Mouse (Mus musculus) adrenal gland, postnatal 14 days (tissue): ENCODE results near the gene Kitl. TPM values are rescaled to one million over a fixed set of nuclear protein-coding genes. Genes with fewer than 3 reads are reported as not detected.

Source experiments
- DNase-seq: peaks from one replicate; pipeline ENCODE4 v3.0.0; 2021; ENCODE audit warnings: mixed read lengths
- total RNA-seq: library from RNA; stranded (reverse); gene quantifications from 2 replicates; pipeline ENCODE4 v1.2.3, GENCODE M21; 2021

Gene Kitl
- total RNA-seq, 1 experiment from 2014 or later = 62.6 TPM

DNA sequence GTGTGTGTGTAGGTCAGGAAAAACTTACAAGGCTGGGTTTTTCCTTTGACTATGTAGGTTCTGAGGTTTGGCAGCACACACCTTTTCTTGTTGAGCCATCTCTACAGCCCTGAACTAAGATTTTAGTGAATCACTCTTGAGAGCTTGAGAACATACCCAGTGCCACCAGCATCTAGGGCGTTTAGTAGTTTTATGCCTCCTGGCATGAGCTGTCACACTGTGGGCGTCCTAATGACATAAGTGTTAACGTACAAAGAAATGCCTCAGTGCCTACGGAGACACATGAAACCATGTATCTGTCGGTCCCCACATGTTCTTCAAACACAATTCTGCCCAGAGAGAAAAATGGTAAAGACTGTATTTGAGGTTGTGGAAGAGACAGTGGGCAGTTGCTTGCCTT lies 15.0 kb downstream of the Kitl start:
- no peak for DNase-seq

DNA sequence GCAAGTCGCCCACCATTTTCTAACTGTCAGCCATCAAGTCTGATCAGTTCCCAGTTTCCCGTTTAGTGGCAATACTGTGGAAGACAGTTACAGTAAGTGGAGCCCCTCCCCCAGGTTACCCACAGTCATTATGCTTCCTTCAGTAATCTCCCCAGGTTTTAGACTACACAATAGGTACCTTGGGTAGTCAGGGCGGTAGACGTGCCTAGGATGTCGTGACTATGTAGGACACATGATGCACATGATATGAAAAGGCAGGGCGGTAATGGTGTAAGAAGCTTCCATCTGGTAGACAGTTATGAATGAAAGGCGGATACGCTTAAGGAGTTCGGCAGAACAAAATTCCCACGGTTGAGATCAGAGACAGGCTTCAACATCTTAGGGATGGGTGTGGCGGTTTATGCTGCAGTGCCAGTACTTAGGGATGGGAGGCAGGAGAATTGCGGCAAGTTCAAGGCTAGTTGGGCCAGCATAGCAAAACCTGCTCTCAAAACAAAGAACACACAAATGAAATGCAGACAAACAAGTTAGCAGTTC lies 15.6 kb downstream of the Kitl start:
- DNase-seq = no peak

DNA sequence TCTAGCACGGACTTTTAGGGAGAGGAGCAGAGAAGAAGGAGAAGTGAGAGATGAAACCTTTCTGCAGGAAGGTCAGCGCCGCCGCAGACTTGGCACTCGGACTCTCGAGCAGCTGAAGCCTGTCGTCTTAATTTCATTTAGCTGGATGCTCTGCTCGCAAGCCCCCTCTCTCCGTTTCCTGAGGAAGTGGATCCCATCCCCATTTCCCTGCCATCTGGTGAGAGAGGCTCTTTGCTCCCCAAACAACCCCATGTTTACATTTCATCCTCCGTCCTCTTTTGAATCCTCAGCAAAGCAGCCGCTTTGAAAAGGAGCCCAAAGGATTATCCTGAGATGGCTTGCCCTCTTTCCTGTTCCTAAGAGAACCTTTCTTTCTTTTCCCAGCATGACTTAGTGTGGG lies 16.2 kb downstream of the Kitl start:
- no peak for DNase-seq

DNA sequence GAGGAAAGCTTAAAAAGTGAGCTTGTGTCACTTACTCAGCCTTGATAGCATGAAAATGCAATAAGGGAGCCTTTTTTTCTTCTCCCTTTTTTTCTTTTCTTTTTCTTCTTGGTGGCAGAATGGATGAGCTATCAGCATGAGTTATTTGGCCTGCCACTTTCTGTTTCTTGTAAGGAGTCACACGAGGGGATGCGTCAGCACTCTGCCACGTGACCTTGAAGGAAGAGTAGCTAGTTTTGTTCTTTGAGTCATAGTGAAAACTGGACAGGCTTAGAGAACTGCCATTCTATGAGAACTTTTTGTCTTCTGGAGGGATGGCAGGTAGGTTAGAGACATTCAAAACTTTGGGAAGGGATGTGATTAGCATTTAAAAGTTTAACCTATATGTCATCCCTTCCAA lies 17.1 kb downstream of the Kitl start:
- DNase-seq = peak; percentile 24

DNA sequence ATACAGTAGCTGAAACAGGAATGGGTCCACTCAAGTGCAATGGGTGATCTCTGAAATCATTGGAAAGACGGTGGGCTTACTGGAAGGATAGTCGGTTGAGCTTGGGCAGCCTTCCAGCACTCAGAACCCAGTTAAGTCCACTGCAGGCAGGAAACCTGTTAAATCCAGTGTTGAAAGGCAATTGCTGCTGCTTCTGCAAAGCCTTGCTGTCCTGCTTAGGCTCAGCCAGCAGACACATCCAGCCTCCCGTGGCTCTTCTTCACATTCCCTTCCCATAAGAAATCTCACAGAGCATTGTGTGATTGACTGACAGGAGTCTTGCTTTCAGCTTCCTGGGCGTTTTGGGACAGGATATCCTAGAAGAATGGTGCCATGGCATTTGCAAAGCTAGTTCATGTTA lies 20.6 kb downstream of the Kitl start:
- no peak for DNase-seq

DNA sequence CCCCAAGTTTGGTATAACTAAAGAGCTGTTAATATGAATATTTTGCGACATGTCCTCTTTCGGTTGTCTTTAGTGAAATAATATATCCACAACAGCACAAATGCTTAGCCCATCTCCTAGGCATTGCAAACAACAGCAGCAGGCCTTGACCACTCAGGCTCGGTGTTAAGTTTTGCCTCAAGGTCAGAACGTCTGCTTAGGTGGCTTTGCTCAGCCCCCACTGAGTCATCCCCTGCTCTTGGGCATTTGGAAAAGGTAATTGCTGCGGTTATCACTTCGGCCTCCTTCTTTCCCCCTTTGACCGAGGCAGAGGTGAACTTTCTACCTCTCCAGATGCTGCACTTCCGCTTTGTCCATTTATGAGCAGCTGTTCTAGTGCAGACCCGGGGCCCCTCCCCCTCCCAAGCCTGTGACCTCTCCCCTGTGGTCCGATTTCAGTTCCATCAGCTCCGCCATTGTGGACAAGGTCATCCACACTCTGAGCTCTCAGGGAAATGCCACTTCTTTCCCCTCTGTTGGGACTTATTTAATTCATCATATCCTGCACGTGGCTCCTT lies 23.0 kb downstream of the Kitl start:
- DNase-seq = peak; percentile 13

DNA sequence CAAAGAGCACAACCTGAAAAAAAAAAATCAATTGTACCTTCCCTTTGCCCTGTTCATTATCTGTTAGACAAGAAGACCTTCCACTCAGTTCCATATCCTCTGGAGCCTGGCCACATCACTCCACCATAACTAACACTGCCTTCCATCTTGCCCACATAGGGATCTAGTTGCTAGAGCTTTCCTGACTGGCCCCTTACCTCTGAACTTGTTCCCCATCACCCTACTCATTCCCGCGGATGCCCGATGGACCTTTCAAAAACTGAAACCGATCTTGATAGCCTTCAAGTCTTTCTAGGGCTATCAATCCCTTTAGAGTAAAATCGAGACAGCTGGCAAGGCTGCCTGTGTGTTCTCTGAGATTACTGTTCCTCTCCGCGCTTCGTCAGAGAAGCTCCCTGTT lies 23.6 kb downstream of the Kitl start:
- DNase-seq = no peak

DNA sequence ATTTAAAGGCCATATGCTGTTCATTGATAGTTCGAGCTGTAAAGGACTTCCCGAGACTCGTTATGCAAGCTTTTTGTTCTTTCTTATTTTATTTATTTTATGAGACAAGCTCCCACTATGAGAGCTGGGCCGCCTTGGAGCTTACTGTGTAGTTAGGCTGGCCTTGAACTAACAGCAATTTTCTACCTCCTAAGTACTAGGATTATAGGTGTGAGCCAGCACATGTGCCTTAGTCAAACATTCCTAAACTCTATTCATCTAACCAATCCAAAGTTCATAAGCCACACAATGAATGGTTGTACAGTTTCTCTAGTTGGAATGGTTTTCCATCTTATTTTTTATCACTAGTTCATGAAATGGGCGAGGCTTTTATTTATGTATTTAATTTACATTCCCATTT lies 28.3 kb downstream of the Kitl start:
- DNase-seq = no peak

DNA sequence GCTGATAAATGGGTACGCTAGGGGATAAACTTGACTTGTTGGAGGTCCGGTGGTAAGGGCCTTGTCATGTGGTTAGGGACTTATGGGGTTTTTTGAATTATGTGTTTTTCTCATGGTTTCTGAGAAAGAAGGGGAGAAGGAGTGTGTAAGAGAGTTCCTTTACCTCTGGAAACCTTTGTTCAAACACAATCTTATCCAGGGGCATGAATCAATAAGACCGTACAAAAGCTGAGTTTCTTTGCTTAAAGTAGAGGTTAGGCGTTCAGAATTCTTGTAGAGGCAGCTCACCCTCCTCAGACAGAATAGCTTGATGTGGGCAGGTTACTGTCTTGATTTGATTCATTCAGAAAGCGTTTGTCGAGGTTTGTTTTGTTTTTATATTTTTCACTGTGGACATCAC lies 28.7 kb downstream of the Kitl start:
- no peak for DNase-seq

DNA sequence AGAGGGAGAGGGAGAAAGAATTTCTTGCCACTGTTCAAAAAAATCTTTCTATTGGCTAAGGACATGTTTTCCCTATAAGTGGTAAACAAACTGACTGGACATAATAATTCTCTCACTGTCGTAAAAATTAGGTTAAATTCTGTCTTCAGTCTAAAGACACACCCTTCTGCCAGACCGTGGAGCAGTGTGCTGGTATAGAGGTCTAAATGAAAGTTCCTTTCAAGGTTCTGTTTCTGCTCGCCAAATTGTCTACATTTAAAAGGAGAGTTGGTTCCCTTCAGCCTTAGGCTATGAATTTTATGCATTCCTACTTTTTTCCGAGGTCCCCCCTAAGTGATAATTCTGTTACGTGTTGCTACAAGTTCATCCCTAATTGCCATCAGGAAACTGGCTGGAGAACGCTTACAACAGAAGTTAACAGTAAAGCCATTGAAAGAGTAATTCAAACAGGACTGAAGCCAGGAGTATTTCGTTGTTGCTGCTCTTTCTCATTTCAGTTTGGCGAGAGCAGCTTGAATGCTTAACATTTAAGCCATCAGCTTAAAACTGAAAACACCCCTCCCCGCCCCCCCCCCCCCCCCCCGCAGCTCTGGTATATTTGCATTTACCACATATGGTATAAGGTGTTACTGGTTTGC lies 35.8 kb downstream of the Kitl start:
- no peak for DNase-seq

DNA sequence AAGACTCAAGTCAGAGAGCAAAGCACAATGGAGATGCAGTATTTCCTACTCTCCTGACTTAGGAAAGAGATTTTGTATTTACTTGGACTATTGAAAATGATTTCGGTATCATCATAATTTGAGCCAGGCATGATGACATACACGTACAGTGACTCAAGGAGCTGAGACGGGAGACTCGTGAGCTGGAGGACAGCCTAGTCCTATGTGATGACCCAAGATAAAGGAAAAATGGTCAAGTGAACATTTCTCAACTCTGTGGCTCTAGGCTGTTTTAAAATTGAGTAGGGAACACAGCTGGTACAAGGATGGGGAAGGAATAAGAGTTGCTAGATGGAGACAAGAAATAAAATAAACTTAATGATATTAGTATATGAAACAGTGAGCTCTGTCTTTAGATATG lies 37.0 kb downstream of the Kitl start:
- DNase-seq = no peak

DNA sequence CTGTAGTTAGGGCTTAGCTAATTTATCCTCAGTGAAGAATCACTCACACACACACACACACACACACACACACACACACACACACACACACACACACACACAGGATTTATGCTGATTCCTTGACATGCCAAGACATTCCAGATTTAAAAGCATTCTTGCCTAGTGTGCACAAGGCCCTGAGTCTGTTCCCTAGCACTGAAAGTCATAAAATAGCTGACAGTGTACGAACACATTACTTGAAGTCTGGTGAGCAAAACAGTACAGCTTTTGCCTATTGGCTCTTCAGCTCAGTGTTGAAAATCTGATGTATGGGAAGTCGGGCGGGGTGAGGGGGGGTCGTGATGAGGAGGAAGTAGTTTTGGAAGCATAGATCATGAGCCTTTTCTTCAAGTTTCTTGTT lies 37.5 kb downstream of the Kitl start:
- DNase-seq = no peak

DNA sequence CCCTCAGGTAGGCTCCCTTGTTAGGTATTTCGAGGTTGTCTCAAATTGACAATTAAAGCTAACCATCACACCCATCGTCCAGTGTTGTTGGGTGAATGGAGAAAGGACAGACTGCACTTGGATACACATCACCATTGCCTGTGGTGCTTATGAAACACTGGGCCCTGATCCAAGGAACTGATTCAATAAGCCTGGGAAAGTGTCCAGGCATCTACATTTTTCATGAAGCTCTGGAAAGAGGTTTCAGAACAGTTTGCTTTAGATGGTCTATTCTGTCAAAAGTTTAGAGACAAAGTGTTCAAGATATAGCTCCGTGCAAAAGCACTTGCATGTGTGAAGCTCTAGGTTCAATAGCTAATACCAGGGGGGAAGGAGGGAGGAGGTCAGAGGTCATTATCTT lies 38.6 kb downstream of the Kitl start:
- DNase-seq = peak; percentile 74

DNA sequence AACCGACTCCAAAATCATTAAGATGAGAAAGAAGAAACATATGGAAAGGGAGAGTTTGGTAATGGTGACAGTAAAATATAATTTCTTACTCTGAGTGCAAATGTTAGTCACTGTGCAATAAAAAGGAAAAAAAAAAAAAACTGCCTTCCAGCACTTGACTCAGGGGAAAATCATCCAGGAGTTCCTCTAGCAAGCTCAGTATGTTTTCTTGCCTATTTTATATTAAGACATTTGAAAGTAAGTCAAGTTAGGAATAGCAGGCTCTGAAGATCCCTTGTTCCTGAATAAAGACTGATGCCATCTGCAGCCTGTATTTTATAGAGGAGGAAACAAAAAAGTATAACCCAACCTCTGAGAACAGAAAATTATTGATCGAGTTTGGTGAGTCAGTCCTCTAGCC lies 39.7 kb downstream of the Kitl start:
- DNase-seq = no peak

DNA sequence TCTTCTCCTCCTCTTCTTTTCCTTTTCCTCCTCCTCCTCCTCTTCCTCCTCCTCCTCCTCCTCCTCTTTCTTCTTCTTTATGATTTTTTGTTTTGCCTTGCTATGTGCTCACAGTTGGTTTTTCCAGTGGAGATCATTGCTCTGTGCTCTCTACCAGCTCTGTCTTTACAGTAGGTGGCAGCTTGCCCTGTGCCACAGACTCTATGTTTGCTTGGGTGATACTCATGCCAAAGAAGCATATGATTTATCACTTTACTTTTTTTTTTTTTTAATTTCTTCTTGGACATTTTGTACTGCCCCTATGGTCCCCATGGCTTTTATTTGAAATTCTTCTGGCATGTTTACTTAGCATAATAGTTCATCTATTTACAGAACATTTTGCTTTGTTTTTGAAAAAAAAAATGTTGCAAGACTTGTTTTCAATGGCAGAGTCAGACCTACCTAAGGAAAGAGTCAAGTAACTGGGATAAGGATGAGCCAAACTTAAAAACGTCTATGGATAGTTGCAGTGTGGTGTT lies 41.7 kb downstream of the Kitl start:
- no peak for DNase-seq

DNA sequence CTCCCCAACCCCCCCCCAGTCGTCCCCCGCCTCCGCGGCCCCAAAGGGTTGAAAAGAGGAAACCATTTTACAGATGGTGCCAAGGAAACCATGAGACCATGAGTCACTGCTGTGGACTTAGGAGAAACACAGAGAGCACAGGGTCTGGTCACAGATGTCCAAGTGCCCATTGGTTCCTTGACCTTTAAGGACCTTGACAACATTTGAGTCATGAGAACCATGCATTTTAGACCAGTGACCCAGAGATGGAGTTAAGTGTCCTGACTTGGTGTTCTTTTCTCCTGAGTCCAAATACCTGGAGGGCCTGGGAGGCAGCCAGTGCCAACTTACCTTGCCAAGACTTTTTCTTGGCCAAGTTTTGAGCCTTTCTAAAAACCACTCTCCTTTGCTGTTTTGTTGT lies 43.9 kb downstream of the Kitl start:
- DNase-seq = no peak

DNA sequence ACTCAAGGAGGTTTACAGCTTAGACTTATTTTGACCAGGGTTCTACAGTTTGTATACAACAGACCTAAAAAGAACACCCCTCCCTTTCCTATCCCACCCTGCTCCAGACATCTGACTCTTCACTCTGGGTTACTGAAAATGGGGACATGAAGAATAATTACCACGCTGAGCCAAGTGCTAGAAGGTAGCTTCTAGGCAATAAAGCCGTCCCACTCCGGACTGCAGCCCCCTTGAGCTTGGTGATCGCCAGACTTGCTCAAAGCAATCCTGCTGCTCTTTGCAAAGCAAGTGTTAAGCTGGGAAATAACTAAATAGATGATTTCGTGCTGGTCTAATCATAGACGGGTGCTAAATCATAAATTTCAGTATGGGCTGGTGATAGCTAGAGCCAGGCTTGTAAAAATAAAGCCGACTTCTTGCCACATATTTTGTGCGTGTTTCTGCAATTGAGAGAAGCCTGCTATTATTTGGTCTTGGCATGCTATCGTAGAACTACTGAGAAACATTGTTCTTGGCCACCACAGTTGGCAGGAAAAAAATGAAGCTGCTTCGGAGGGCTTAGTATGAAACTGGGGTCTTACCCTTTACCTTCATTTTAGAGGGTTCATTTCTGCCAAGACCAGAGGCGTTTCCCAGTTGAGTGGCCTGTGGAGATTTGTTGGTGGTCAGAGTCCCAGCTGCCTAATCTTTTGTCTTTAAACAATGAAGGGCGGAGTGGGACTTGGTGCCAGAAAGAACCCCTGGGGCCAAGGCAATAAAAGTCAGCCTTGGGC lies 50.3 kb downstream of the Kitl start:
- DNase-seq = peak; percentile 14

DNA sequence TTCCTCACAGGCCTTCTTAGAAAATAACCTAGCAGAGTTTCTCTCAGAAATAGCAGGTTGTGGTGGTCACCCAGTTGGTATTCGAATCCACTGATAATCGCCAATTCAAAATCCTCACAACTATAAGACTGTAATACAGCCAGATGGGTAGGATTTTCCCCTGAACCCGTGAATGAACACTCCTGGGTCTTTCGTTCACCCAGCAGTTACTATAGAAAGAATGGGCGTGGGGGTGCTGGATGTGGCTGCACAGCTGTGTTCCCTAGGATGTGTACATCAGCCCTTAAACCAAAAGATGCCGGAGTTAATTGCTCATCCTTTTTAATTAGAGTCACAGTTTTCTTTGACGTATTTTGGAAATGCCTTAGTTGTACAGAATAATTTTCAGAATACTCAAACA lies 50.9 kb downstream of the Kitl start:
- no peak for DNase-seq

DNA sequence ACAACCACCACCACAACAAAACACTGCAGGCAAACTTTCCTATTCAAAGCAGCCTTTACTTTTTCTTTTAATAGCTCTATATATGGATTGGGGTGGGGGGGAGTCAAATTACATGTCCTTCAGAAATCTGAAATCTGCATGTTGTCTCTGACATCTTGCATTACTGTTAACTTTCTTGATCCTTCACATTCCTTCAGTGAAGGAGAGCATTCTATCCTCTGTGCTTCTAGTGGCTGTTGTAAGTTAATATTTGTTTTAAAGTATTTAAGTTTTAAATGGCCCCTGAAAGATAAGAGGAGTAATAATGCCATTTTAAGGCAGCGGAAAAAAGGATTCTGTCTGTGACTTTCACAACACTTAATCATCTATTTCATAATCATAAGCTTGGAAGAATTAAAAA lies 57.2 kb downstream of the Kitl start:
- DNase-seq = no peak

DNA sequence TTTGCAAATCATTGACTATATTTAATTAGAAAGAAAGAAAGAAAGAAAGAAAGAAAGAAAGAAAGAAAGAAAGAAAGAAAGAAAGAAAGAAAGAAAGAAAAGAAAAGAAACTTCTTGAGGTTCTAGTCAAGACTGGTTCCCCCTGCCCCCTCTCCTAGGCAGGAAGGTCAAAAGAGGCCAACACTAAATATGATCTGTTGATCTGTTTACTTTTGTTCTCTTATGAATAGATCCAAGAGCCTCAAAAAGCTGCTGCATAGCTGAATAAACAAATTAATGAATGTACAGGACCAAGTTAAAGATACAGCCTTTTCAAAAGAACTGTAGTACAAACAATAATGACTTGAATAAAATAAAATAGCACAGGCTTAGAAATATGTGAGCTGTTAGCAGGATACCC lies 57.7 kb downstream of the Kitl start:
- DNase-seq = no peak

DNA sequence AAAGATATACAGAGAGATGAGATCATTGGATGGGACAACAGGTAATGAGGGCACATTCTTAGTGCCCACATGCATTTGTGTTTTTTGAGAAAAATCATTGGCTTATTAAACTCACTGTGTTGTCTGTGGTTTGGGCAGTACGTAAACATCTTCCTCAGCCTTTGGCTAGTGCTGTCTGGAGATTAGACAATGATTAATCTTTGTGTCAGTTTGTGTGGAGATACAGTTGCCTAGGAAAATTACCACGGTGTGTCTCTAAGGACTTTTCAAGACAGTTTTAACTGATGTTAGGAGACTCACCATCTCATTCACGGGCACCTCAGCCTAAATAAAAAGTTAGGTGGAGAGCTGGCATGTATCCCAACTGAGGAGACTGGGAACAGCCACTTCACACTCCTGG lies 85.7 kb downstream of the Kitl start:
- DNase-seq = no peak

DNA sequence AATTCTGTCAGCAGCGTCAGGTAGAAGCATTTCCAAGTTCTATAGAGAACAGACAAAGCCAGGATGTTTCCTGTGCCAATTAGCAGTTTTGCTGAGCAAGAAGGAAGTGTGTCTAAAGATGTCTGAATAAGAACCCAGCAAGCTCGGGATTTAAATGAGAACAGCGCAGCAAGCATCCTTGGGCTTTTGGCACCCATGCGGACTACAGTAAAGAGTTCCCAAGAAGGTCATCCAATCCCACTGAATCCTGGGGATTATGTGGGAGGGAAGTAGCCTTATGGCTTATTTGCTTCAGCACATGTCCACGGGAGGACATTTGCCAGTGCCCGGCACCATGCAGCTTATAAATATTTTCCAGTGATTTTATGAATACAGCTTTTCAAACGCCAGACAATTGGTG lies 95.8 kb downstream of the Kitl start:
- no peak for DNase-seq

DNA sequence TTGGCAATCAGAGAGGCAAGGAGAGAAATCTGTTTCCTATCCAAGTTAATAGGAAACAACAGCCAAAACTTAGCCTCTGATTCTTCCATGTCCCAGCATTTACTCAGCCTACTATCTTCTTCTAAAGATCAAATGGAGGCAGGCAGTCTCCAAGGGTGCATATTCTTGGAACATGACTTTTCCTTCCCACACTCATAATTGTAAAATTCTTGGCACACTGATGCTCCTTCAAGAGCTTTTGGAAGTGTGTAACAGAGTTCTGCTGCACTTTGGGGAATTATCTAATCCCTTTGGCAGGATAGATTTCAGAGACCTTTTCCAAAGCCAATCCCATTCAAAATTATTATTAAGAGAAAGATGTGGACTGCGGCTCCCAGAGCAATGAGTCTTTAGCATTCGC lies 100.1 kb downstream of the Kitl start:
- DNase-seq = no peak

DNA sequence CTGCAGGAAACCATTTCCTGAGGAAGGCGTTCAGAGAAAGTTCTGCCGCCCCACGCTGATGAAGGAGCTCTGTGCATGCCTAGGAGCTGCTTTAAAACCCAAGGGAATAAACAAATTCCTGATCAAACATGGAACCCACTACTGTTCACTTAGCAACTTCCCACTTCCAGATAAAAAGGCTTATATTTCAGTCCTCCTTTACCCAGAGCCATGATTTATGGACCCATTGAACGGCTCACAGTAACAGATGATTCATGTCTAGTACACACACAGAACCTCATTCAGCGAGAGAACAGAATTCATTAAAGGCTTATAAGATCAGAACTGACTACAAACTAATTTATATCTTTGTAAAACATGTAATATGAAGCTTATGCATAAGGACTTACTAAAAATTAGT lies 109.0 kb downstream of the Kitl start:
- no peak for DNase-seq
